Mouse (Mus musculus) left cerebral cortex, adult 18-20 months (tissue): Measurements from ENCODE around the gene Atp5d. TPM values are rescaled to one million over a fixed set of nuclear protein-coding genes. Genes with fewer than 3 reads are reported as not detected.

Experiments used
- DNase-seq, 2 experiments: peaks; one replicate each; pipeline ENCODE4 v3.0.0; 2021 to 2022; ENCODE audit warnings: low spot score in 2 of 2, mixed read lengths in 1 of 2
- long read RNA-seq, 2 experiments: library from polyadenylated mRNA; stranded (forward); transcript quantifications; one replicate each; pipeline ENCODE4 v2.0.0; 2021
- total RNA-seq, 2 experiments: library from RNA; stranded (reverse); gene quantifications; 2 replicates each; pipeline ENCODE4 v1.2.3; 2021

Gene Atp5d
- 100 to 1,000 TPM; 367 to 371 TPM for total RNA-seq
- long read RNA-seq, experiment 1, transcript Atp5d-202 (3 exons, 781 nt), result minor isoform, 9 of 221 reads
- long read RNA-seq, experiment 1, transcript Atp5d-201 (4 exons, 931 nt), result major isoform, 180 of 221 reads
- long read RNA-seq, experiment 1, partial matches to known transcripts, result 8 of 221 reads
- long read RNA-seq, experiment 1, other reads (novel, unspliced or antisense), result 20 of 221 reads
- long read RNA-seq, experiment 2, transcript Atp5d-201 (4 exons, 931 nt), result major isoform, 215 of 250 reads
- long read RNA-seq, experiment 2, partial matches to known transcripts, result 9 of 250 reads
- long read RNA-seq, experiment 2, other reads (novel, unspliced or antisense), result 22 of 250 reads

DNA sequence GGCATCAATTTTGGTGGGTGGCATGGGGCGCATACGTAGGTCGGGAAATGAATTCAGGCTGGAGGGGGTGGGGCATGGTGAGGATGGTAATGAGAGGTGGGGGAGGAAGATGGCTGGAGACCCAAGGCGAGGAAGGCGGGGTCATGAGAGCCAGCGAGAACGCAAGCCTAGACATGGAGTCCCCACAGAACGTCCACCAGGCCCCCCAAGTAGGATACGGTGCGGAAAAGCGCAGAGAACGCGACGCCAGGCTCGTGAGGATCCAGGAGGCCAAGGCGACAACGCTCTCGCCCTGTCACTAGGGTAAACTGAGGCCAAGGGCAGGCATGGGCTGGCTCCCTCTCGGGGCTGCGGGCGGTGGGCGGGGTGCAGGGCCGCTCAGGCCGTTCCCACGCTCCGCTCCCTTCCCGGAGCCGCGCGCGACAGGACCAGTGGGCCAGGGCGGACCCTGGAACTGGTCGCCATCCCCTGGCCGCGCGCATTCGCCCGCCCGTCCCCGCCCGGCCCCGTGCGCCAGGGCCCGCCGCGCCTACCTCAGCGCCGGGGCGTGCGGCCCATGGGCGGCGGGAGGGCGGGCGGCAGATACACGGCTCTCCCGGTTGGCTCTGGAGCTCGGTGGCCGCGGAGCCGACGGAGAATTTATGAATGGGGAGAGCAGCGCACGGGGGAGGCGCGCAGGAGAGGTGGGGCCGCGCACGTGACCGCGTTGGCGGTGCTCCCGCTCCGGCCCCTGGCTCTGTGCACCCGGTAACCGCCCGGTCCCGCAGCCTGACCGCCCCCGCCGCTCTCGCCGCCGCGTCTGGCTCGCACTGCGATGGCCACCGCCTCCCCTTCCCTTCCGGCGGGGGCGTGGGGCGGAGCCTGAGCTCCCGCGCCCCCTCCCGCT lies at the start of gene Atp5d:
Atp5d (plus strand) TSS at position 80 of the 886 bp plus-strand sequence.
- peak; percentile 74 to 84 for DNase-seq

DNA sequence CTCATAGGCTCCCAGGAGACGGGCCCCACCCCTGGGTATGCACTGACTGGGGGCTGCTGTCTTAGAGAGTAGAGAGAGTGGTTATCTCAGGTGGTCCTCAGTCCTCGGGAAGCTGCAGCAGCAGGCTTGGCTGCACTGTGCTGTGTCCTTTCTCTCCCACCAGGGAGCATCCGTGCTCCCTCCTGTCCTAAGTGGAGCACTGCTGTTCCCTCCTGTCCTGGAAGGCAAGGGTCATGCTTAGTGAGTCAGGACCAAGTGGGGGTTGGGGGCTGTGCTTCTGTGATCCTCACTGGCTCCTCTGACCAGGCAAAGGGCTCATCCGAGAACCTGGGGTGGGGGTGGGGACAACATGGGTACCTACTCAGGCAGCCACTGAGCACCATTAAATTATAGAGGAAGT lies 49.3 kb upstream of the Atp5d start:
- no peak for DNase-seq

DNA sequence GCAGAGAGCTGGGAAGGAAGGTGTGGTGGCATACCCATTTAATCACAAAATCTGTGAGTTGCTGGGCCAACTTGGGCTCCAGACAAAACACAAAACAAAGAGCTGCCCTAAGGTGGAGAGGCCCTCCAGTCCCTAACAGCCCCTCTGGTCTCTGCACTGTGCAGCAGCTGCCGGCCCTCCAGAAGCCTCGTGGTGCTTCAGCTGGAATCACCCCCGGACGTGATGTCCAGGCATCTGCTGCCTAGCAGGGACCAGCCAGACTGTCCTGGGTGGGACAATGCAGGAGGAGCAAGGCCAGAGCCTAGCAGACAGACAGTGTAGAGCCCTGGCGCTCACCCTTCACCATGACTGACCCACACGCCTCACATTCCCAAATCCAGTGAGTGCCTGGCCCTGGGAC lies 46.9 kb upstream of the Atp5d start:
- DNase-seq, result no peak

DNA sequence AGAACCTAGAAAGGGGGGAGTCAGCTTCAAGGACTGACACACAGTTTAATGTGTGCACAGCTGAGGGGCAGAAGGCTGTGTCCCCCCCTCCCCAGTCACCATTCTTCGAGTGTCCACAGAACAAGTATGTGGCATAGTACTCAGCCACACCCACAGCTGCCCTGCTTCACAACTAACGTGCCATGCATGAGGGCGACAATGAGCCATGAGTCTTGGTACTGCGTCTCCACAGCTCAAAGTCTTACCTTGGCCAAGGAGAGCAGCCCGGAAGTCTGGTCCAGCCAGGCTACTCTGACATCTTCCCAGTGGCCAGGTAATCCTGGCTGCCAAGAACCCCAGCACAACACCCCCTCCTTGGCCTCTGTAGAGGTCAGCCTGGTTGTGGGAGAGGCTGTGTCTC lies 45.7 kb upstream of the Atp5d start:
- DNase-seq, result no peak

DNA sequence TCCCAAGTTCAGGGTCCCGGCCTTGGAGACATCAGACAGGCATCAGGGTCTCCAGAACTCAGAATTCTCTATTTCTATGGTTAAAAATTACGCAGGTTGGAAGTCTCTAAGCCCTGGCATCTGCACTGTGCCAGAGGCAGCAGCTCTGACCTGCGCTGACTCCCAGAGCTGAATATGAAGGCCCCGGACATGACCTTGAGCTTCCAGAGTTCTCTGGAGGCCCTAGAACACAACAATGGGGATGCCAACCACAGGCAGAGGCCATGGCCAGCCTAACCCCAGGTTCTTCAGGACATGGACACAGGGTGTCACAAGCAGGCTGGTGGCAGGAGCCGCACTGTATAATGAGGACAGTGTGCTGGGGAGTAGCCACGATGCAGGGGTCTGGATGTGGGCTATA lies 44.3 kb upstream of the Atp5d start:
- DNase-seq, result no peak

DNA sequence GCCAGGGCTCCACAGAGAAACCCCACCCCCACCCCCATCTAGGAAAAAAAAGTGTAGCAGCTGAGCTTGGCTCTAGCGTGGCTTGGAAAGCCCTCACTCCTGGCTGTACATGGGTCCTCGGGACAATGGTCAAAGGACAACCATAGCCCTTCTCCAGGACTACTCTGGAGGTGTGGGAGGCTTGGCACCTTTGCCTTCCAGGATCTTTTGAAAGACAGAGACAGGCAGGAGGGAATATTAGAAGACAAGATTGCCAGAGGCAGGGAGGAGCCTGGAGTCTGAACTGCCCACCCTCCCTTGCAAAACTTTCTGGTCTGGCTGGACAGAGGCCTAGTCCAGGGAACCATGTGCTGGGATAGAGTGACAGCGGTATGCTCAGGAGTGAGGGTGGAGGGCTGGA lies 43.7 kb upstream of the Atp5d start:
- no peak for DNase-seq

DNA sequence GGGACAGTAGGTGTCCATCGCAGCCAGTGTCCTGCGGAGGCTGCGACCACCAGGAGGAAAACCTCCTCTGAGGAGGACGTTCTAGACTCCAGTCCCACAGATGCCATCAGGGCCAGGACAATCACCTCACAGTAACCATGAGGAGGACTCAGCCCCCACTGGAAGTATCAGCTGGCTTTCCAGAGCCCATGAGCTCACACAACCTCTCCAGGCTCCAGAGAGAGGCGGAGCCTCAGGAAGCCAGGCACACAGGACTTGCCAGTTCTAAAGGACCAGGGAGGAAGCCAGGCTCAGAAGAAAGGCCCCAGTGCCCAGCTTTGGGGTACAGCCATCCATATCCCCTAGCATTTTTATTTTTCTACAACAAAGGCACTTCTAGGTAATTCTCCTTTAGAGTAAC lies 42.9 kb upstream of the Atp5d start:
- no peak for DNase-seq

DNA sequence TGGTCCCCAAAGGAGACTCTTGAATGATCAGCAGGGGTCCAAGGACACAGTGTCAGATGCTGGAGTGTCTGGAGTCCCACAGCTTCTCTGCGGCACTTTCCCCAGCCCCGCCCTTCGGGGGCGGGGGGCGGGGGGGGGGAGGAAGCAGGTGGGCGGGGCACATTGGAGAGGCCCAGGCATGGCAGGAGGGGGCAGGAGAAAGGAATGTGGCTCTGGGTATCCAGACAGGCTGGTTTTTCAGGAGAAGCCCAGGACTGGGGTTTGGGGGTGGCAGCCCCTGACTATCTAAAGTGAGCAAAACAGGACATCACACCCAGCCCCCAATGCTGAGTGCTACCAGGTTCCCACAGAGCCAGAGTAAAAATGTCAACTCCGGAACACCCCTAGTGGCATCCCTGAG lies 41.2 kb upstream of the Atp5d start:
- no peak for DNase-seq

DNA sequence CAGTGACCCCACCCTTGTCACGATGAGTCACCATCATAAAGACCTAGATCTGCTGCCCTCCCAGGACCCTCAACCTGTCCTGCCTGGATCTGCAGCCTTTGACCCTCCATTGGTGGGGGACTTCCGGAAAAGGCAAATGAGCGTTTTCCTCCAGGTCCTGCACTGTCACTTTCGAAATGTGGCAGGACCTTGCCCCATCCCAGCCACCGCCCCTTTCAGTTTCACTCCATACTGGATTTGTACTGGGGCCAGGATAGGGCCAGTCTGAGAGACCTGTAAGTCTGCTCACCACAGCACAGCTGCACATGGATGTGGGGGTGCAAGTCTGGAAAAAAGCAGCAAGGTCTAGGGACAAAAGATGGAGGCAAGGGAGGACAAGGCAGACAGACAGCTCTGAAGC lies 39.8 kb upstream of the Atp5d start:
- DNase-seq, result no peak

DNA sequence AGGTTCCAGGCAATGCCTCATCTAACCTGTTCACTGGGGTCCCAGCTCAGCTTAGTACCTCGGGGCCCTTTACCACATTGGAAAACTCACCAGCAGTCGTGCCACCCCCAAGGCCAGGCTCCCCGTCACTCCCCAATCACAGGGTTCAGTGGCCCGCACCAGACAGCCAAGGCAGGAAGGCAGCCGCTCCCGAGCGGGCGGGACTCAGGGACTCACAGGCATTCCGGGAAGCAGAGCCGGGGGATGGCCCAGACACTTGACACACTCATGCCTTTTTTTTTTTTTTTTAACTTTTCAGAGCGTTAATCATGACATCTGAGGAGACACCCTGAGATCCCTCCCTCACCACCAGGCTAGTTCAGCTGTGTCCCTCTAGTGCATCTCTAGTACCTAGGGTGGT lies 37.5 kb upstream of the Atp5d start:
- no peak for DNase-seq

DNA sequence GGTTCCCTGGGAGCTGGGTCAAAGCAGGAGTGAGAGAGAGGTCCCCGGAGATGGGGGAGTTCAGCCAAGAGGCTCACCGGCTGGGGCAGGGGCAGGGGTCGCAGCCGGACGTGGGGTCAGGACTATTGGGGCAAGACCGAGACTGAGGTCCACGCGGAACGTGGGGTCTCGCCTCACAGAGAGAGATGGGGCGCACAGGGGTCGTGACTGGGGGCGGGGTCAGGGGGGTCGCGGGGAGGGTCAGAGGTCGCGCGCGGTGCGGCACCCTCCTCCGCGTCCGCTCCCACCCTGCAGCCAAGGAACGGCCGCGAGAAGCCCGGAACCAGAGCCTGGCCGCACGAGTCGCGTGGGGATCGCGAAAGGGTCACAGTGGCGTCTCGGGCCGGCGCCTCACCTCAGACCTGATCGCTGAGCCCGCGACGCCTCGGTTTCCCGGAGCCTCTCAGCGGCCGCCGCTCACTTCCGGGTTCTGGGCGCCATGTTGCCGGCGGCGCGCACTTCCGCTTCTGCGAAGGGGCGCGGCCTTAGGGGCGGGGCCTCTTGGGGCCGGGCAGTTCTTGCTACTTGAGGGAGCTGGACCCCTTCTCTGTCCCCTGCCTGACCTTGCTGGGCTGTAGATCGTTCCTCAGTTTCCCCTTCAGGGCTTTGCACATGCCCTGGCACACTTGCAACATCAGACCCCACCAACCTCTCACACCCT lies 36.1 kb upstream of the Atp5d start:
- peak; percentile 82 to 87 for DNase-seq

DNA sequence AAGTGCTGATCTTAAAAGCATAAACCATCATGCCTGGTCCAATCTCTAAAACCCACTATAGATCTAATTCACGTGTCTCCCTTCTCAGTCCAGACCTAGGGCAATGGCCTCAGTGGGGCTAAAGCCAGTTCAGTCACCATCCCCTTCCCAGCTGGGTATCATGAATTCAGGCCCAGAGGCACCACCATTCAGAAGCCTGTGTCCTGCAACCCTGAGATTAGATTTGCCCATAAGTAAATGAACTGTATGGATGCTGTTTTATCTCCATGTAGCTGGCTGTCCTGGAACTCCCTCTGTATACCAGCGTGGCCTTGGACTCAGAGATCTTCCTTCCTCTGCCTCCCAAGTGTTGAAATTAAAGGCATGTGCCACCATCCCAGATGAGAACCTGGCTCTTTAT lies 35.4 kb upstream of the Atp5d start:
- no peak for DNase-seq

DNA sequence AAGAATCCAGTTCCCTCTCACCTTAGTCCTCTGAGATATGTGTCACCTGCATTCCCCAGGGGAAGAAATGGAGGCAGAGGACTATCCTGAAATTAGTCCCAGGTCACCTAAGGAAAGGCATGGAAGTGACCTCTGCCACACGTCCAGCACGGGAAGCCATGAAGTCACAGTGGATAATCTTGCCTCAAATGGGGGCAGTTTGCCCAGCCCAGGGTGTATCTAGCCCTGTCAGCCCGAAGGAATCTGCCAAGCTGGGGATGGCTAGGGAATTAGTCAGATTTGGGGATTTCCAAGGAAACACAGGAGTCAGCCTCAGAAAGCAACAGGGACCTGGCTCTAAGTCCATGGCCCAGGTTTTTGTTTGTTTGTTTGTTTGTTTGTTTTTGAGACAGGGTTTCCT lies 34.3 kb upstream of the Atp5d start:
- no peak for DNase-seq

DNA sequence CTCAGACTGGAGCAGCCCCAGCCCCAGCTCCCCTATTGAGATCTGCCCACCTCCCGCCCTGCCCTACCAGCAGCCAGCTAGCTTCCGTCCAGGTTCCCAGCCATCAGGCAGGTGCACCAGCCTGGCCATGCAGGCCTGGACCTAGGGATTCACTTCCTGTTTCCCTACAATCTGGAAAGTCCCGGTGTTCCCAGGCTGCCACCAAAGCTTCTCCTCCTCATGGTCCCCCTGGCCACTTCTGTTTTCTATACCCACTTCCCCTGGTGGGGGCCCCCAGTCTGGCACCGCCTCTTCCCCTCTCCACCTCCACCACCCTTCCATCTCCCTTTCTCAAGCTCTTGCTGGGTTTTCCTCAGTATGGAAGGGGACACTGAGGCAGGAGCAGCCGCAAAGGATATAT lies 33.0 kb upstream of the Atp5d start, which contains the start of gene Sbno2:
Sbno2 (minus strand) TSS at position 112 of the 400 bp plus-strand sequence.
- no peak for DNase-seq

DNA sequence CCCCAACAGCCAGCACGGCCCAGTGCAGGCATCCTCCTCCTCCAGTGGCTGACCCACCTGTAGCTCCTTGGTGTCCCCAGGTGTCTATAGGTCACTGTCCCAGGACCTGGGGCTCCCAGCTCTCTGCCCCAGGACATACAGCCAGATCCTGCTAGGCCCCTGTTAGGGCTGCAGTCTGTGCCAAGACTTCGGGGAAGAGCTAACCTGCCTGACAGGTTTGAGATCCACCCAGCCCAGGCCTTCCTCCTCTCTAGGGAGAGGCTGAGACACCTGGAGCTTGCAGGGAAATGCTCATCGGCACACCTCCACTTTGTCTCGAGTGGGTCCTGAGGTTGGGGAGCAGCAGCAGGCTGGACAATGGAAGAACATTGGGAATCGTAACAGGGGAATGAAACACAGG lies 32.5 kb upstream of the Atp5d start:
- no peak for DNase-seq

DNA sequence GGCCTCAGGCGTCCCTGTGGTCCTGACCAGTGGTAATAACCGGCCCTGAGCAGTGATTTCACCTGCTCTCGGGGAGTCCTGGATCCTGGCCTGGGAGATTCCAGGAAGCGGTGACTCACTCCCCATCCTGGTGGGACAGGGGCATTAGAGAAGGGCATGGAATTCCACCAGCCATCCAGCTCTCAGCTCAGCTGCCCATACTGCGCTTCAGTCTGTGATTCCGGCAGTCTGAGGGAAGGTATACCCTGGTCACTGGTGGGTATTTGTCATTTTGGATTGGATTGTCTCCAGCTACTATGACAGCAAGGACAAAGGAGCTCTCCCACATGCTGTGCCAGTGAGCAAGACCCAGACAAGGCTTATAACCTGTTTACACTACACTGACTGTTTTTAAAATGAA lies 30.8 kb upstream of the Atp5d start:
- DNase-seq, result no peak

DNA sequence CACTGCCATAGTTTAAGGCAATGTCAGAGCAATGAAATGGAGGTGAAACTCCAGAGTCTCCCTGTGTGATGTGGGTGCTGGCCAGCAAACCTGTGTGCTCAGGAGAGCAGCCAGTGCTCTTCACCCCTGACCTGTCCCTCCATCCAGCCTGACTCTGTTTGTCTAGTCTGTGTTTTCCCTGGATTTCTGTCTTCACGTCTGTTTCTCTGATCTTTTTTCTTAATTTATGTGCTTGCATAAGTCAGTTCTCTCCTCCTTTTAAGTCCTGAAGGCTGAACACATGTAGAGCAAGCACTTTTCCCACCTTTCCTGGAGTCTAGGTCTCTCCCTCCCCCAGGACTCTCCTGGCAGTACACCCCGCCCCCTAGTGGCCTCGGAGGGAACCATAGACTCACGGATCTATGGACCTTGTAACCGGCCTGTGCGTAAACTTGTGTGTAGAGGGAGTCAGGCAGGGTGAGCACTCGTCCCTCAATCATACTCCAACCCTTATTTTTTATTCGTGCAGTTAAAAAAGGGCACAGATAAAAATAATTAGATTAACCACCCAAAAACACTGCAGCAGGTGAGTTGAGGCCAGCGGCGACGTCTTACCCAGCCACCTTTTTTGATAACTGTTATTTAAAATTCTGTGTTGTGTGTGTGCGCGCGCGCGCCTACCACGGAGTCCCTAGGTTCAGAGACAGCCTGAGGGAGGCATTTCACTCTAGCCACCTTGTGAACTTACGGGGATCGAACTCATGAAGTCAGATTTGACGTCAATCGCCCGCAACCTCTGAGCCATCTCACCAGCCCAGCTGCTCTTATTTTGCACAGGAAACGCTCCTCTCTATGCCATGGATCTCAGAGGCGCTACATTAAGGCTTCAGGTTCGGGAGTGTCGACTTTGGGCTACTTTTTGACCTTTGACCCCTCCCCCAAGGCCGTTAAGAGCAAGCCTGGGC lies 23.8 kb upstream of the Atp5d start:
- DNase-seq, result peak; percentile 89 to 92

DNA sequence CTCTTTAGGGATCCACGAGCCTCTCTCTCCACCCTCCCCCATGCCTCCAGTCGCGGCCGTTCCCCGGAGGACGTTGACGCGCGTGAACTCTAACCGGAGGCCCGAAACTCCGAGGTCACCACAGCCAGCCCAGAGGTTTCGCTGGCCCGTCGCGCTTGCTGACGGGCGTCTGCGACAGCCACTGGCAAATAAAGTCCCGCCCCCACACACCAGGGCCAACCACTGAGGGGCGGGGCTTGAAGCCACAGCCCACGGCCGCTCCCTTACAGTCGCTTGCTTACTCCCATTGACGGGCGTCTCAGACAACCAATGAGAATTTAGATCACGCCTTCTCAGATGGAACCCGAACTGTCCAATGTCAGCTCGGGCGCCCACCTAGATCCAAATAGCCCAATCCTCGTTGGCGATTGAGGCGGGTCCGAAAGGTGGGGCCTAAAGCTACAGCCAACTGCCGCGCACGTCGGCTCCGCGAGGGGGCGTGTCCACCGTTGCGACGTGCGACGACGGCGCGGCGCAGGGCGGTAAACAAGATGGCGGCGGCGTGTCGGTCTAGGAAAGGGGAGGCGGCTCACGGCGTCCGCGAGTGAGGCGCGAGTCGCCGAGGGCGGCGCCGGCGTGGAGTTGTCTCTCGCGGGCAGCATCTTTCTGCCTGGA lies 23.0 kb upstream of the Atp5d start, which contains the start of gene Stk11:
Stk11 (plus strand) TSS at position 514 of the 654 bp plus-strand sequence.
- DNase-seq, result peak; percentile 99 to 100

DNA sequence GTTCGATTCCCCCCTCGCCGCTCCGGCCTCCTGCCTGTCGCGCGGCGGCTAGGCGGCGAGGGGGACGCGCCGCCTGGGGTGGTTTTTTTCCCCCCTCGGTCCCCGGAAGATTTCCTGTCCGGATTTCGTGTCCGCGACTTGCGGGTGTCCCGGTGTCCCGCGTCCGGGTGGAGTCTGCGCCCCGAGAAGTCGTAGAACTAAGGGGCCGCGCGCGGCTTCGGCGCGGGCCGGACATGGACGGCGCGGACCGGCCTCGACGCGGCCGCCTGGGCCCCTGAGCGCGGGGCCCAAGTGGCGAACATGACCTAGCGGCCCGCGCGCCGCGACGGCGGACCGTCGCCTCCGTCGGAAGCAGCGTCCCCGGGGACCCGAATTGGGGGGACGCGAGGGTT lies 22.5 kb upstream of the Atp5d start:
- no peak for DNase-seq

DNA sequence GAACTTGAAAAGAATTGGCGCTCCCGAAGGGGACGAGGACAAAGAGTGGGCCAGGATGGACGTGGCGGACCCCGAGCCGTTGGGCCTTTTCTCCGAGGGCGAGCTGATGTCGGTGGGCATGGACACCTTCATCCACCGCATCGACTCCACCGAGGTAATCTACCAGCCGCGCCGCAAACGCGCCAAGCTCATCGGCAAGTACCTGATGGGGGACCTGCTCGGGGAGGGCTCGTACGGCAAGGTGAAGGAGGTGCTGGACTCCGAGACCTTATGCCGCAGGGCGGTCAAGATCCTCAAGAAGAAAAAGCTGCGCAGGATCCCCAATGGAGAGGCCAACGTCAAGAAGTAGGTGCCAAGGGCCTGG lies 21.9 kb upstream of the Atp5d start:
- no peak for DNase-seq
